Mouse (Mus musculus): ENCODE measurements around the gene Cartpt.
"Not testable (repeated sequence)": the region's sequence is repeated elsewhere in the genome, so short reads cannot be mapped to it uniquely, and the experiment has no call there.

The Cartpt gene

GRCm38 (mm10) chr13:99900965-99901364 is at the start of gene Cartpt:
Gene Cartpt (minus strand): TSS chr13:99901091.
- DNase-seq (ENCODE audit: low spot score in 2 of 2) = no peak

- no peak for DNase-seq (ENCODE audit: low spot score in 2 of 2)
These were observed 46.5 kb upstream of the Cartpt start for GRCm38 (mm10) chr13:99947417-99947816.

GRCm38 (mm10) chr13:99943525-99943924 is 42.6 kb upstream of the Cartpt start:
- no peak for DNase-seq (ENCODE audit: low spot score in 2 of 2)

GRCm38 (mm10) chr13:99940601-99941000 is 39.7 kb upstream of the Cartpt start:
- DNase-seq (ENCODE audit: low spot score in 2 of 2) = no peak

GRCm38 (mm10) chr13:99939320-99939671 is 38.4 kb upstream of the Cartpt start:
- DNase-seq (ENCODE audit: low spot score in 2 of 2) = no peak

- DNase-seq (ENCODE audit: low spot score in 2 of 2) = no peak
These were observed 37.9 kb upstream of the Cartpt start for GRCm38 (mm10) chr13:99938606-99939319.

- no peak for DNase-seq (ENCODE audit: low spot score in 2 of 2)
These were observed 36.9 kb upstream of the Cartpt start for GRCm38 (mm10) chr13:99937741-99938140.

- DNase-seq (ENCODE audit: low spot score in 2 of 2) = no peak
These were observed 31.5 kb upstream of the Cartpt start for GRCm38 (mm10) chr13:99932406-99932805.

- DNase-seq (ENCODE audit: low spot score in 2 of 2) = no peak
These were observed 30.6 kb upstream of the Cartpt start for GRCm38 (mm10) chr13:99931502-99931901.

- DNase-seq (ENCODE audit: low spot score in 2 of 2) = no peak
These were observed 25.4 kb upstream of the Cartpt start for GRCm38 (mm10) chr13:99926249-99926648.

GRCm38 (mm10) chr13:99915632-99916031 is 14.7 kb upstream of the Cartpt start:
- no peak for DNase-seq (ENCODE audit: low spot score in 2 of 2)

- peak in 1 of 2 experiments; percentile 31 for DNase-seq (ENCODE audit: low spot score in 2 of 2)
These were observed 366 bp downstream of the Cartpt start for GRCm38 (mm10) chr13:99900557-99900892.

GRCm38 (mm10) chr13:99899670-99900556 is 978 bp downstream of the Cartpt start:
- DNase-seq (ENCODE audit: low spot score in 2 of 2) = no peak

GRCm38 (mm10) chr13:99898816-99899215 is 2.1 kb downstream of the Cartpt start:
- no peak for DNase-seq (ENCODE audit: low spot score in 2 of 2)

- no peak for DNase-seq (ENCODE audit: low spot score in 2 of 2)
These were observed 15.3 kb downstream of the Cartpt start for GRCm38 (mm10) chr13:99885636-99886035.

- not testable (repeated sequence) for DNase-seq (ENCODE audit: low spot score in 2 of 2)
These were observed 19.1 kb downstream of the Cartpt start for GRCm38 (mm10) chr13:99881774-99882173.

- DNase-seq (ENCODE audit: low spot score in 2 of 2) = no peak
These were observed 21.2 kb downstream of the Cartpt start for GRCm38 (mm10) chr13:99879696-99880095.

- no peak for DNase-seq (ENCODE audit: low spot score in 2 of 2)
These were observed 28.8 kb downstream of the Cartpt start for GRCm38 (mm10) chr13:99872059-99872458.

- DNase-seq (ENCODE audit: low spot score in 2 of 2) = no peak
These were observed 32.5 kb downstream of the Cartpt start for GRCm38 (mm10) chr13:99868438-99868837.

GRCm38 (mm10) chr13:99864331-99864730 is 36.6 kb downstream of the Cartpt start:
- DNase-seq (ENCODE audit: low spot score in 2 of 2) = no peak

- DNase-seq (ENCODE audit: low spot score in 2 of 2) = no peak
These were observed 40.2 kb downstream of the Cartpt start for GRCm38 (mm10) chr13:99860670-99861069.

GRCm38 (mm10) chr13:99859082-99859481 is 41.8 kb downstream of the Cartpt start:
- DNase-seq (ENCODE audit: low spot score in 2 of 2) = peak in 1 of 2 experiments; percentile 20

- DNase-seq (ENCODE audit: low spot score in 2 of 2) = no peak
These were observed 43.0 kb downstream of the Cartpt start for GRCm38 (mm10) chr13:99857879-99858278.
